Mouse (Mus musculus) lung, postnatal 25 days (tissue): ENCODE data around the gene Rrp7a.

Experiments
- DNase-seq: peaks from one replicate; pipeline ENCODE4 v3.0.0; 2022; ENCODE audit warnings: low spot score

Rrp7a gene

DNA sequence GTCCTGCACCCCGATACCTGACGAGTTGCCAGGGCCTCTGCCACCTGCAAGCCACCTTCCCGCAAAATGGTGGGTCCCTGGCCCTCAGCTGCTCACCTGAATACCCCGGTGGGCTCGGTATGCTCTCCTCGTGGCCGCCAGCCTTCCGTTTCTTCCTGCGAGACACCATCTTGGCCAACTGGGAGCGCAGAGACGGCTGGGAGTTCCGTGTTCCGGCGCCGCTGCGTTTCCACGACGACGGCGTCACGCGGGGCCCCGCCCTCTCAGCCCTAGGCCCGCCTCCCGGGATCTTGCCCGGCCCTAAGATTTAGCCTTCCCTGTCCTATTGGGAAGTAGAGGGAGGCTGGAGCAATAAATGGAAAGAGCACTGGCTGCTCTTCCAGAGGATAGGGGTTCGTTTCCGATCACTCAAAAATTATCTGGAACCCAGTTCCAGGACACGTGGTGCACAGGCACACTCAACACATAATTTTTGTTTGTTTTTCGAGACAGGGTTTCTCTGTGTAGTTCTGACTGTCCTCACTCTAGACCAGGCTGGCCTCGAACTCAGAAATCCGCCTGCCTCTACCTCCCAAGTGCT, at the start of gene Rrp7a:
Gene Rrp7a, minus strand, starts transcription at position 236 of the 580 bp plus-strand sequence.
- peak; percentile 94 for DNase-seq

DNA sequence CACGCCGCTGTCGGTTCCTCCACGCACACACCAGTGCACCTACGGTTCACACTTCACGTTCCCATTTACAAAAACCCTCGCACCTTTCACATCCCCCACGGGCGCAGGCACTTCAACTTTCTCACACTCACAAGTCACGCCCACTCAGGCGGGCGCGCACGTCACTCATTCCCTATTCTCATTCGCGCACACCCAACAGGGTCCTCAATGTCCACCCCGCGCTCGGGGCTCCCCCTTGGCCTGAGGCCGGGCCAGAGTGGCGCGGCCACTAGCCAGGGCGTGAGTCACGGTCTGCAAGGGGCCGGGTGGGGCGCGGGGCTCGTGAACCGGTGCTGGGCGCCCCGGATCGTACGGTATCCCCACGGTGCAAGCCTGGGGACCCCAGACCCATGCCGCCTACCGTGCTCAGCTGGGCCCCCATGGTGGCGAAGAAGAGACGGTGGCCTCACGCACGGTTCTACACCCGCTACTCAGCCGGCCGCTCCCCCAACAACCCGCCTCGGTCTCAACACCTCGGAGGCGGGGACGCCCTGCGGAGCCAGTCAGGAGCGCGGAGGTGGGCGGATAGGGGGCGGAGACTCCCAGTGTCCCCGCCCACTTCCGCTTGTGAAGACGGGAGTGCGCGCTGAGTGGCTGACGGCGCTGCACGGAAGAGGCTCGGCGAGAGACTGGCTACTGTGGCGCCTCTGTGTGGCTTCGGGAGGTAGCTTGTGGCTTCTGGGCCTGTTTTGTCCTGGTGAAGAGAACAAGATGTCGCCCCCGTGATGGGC, 49.3 kb upstream of the Rrp7a start:
- peak; percentile 97 for DNase-seq

DNA sequence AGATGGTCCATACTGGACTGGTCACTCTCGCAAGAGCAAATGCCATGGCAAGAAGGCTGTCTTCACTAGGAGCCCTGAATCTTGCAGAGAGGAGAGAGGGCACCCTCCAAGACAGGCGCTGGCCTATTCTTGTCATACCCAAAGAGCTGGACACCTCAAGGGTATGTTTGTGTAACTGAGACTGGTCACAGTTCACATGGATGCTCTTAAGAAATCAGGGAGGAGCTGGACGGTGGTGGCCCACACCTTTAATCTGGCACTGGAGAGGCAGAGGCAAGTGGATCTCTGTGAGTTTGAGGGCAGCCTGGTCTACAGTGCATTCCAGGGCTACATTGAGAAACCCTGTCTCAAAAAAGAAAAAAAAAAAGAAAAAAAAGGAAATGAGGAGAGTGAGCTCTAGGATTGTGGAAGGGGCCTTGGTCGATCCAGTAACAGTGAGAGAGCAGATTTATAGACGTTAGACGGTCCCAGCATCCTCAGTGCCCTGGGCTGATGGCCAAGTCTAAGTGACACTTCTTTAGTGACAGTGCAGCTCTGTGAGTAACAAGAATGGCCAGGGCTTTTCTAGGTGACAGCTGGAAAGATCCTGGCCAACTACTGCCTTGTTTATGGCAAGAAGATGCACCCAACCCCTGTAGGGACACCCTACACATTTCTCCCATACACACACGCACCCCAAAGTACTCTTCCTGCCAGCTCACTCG, 48.5 kb upstream of the Rrp7a start:
- DNase-seq = no peak

DNA sequence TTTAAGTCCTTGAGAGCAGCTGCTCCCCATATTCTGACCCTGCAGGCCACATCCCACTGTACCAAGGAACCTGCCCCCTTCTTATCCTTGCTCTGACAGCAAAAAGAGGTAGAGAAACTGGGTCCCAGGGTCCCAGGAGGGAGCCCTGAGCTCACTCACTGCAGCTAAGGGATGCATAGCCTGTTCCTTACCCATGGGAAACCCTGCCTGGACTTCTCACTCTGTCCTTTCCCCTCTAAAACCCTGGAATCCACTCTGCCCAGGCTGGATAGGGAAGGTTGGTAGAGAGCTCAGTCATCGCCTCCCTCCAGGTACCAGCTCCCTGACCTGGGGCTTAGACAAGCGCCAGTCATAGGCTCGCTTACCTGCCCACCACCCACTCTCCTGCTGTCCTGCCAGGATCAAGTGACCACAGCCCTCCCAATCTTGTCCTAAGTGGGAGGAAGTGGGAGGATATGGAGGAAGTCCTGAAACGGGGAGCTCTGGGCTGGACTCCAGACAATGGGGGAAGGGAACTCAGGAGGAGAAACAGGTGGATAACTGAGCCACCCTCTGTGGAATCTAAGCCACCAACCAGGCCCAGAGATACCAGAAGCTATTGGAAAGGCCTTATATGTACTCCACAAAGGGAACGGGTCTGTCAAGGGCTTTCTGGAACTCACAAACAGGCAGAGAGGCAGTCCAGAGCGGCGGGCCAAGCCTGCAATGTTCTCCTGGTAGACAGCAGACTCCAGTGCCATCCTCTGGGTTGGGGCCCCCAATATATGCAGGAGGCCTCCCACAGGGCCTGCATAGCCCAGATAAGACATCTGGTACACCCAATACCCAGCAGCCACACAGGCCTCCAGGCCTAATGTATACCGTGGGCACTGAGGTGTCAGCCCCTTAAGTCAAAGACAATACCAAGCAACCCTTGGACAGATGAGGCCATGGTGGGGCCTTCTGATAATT, 47.4 kb upstream of the Rrp7a start:
- DNase-seq = peak; percentile 77

DNA sequence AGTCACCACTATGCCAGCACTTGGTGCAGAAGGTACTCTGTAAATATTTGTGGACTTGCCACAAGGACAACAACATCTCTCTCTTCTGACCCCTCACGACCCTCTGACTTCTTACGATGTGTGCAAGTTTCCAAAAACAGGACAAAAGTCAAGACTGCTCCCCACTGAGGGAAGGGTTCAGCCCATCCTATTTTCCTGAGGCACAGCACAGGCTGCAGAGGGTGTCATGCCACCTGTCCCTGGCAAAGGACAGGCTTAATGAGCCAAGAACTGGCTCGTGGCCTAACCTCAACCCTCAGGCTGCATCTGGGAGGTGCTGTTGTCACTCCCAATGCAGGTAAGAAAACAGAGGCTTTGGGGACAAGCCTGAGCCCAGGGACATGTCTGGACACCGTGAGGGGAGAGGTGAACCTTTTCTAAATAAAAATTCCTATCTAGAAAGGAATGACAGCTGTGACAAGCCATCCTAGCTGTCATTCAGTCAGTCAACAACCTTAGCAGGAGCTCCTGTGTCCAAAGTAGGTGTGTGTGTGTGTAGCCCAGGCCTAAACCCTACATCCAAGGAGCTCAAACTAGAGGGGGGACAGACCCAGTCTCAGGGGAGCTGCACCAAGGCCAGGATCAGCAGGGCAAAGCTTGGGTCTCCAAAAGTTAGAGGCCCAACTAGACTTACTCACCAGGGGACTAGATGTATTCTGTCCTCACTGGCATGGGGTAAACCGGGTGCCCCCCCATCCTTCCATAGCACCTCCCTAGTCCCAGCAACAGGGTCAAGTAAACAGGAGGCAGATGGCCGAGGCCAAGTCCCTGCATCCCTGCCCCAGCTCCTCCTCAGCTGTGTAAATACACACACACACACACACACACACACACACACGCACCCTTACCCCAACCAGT, 46.5 kb upstream of the Rrp7a start:
- DNase-seq = no peak

DNA sequence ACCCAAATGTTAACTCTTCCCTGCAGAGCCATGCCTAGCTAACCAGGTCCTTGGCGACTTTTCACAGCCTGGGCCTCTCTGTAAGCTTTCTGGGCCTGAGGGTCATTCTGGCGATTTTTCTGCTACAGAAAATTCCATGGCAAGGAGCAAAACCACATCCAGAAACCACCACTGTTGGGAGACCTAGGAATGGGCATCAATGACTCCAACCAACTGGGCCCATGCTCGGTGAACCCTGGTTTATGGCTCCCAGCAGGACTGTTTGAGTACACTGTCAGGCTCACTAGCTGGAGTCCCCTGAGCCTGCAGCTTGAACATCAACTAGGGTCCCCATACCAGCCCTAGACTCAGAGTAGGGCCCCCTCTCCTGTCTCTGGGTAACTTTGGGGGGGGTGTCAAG, 45.7 kb upstream of the Rrp7a start:
- DNase-seq = no peak

DNA sequence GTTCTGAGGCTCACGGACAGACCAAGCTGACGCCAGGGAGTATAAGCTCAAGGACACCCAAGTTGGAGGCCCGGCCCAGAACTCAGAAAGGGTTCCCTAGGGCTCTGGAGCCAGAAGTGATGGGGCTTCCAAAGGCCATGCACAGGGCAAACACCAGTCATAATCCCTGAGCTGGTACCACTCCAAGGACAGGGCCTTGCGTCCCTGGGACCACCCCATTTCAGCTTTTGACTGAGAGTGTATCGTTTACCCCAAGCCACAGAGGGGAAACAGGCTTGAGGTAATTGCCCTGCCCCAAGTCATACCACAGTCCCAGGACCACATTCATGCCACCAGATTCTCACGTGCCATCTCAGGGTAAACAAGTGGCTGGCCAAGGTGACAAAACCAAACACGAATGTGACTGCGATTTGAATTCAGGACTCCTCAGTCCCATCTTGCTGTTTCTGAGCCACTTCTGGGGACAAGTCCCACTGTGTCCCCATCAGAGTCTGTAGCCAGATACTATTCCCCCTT, 45.0 kb upstream of the Rrp7a start:
- DNase-seq = no peak

DNA sequence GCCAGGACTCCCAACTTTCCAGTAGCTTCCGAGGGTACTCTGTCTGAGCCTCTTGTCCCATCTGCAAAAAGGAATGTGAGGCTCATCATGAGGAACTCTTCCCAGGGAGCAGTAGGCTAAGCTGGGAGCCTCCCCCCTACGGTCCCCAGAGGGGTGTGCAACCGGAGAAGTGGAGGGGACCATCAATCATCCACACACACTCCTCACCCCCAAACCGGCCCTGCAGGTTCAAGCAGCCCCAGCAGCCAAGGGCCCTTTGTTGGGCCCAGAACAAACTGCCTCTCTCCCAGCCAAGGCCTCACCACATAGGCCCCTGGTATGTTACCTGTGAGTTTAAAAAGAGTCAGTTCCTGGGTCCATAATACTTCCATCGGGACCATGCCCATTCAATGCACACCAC, 44.5 kb upstream of the Rrp7a start:
- no peak for DNase-seq

DNA sequence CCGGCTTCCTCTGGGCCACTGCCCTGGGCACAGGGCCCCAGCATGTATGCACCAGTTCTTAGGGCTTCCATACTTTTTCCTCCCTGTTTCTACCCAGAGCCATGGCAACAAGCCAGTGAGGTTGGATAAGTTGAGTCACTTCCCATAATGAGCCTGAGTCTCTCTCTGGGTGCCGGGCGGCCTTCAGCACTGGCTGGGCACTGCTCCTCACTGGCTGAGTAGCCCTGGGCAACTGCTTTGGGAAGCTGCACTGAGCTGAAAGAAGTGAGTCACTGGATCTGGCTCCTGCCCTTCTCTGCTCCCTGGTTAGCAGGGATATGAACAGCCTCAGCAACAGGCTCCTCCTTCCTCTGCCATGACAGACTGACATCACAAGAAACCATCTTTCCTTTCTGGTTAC, 44.0 kb upstream of the Rrp7a start:
- peak; percentile 58 for DNase-seq

DNA sequence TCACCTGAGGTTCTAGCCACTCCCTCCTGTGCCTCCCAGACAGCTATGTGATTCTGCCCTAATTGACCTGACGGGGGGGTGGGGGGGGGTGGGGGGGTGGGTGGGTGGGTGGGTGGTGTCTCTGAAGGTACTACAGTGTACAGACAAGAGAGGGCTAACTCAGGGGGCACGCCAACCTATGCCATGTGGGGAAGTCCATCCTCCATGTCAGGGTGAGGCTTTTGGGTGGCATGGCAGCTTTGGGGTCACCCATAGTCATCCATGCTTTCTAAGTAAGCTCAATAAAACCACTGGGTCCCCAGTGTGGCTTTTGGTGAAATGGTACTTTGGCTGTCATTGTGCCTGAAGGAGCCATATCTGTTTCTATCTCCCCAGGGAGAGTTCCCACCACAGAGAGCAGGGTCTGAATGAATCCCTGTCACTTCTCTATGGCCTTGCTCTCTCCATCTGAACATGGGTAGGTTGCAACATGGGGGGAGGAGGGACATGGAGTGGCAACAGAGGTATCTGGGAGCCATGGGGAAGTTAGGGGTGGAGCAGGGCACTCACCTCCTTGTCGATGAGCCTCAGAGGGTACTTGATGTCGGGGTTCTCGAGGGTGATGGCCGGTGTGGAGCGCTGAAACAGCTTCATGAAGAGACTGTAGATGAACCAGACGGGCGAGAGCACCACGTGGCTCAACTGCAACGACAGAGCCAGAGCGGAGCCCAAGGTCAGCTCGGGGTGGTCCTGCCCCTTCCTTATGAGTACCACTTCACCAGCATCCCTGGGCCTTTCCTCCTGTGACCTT, 43.1 kb upstream of the Rrp7a start:
- no peak for DNase-seq

DNA sequence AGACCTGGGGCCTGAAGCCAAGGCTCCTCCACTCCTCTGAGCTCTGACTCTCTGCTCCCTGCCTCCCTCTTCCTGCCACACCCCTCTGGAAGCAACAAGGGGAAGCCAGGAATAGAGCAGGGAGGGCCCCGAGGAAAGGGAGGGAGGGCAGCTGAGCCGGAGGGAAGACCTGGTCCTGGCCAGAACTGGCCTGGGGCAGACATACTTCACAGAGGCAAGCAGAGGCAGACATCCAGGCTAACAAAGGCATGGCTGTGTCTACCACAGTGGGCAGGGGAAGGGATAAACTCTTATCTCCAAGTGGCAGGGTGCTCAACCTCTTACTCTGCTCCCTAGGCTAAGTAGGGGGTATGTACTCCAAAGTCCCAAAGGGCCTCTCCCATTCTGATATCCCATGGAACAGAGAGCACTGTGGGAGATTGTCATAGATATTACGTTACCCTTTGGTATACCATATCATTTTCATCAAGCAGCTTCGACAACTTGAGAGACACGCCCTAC, 42.4 kb upstream of the Rrp7a start:
- DNase-seq = peak; percentile 84

DNA sequence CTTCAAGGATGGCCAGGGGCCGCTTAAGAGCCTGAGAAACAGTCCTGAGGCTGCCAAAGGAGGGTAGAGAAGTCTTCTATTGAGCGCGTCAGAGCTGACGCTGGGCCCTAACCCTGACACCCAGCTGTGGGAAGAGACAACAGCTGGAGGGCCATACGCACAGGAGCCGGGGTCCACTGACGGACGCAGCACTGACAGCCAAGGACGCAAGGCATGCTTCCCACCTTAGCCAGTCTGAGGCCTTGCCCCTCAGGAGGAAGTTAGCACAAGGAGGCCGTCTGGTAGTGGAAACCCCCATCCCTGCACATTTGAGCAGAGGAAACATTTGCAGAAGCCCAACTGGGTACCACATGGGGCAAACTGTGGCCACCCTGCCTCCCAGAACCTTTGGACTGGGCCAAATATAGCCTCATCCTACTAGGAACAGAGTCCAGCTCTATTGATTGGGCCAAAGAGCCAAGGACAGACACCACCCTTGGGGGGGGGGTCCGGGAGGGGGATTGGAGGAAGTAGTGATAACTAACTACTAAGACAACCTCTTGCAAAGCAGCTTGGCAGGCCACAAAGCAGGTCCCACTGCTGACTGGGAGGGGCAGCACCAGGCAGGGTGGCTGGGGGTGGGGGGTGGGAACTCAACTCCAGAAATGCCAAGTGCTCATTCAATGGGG, 40.4 kb upstream of the Rrp7a start:
- DNase-seq = no peak

DNA sequence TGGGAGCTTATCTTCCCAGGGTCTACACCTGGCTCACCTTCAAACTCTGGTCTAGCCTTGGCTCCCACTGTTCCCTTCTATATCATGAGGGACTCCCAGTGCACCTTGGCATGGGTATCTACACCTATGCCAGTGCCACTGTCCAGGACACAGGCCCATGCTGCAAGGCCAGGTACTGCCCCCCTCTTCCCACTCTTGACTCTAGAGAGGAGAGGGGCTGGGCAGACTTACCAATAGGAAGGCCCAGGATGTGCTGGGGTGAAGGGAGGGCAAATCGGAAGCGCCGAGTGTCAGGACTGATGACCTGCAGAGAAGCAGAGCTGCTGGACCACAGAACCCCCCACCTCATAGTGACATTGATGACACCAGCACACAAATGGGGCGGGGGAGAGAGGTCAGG, 39.4 kb upstream of the Rrp7a start:
- DNase-seq = no peak

DNA sequence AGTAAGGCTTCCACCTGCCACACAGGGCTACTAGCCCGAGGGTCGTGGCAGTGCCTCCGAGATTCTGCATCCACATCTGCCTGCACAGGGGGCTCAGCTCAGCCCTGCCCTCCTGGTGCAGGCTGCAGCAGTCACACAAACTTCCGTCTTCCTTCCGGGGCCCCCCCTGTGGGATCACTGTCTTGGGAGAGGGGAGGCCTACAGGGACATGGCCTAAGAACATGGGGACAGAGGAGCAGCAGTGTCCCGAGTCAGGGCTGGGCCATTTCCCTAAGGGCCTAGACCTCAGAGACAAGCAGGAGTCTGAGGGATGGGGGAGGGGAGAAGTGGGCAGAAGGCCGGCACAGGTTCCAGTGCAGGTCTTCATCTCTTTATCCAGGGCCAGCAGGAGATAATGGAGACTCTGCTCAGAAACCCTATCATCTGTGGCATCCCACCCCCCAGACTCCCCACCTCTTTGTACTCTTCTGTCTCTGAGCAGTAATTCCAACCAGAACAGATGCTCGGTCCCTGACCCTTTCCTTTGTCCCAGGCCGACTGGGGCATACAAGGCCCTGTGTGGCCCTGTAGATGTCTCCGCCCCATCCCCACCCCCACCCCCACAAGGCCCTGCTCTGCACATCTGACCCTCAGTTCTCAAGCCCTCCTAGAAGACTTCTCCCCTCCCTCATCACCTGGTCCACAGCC, 38.6 kb upstream of the Rrp7a start:
- DNase-seq = no peak

DNA sequence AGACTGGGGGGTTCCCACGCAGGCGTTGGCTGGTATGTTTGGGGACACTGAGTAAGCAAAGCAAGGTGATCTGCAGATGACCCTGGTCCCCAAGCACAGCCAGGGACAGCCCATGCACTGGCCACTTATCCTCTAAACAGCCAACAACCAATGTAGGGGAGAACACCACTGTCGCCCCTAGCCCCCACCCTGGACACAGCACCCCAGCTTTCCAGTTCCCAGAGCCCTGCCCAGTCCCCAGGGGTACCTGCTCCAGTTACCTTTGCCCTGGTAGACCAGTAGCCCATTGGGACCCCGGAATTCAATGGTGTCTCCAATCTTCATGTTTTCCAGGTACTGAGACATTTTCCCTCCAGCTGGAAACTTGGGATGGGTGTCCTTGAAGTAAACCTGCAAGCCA, 38.0 kb upstream of the Rrp7a start:
- DNase-seq = no peak

DNA sequence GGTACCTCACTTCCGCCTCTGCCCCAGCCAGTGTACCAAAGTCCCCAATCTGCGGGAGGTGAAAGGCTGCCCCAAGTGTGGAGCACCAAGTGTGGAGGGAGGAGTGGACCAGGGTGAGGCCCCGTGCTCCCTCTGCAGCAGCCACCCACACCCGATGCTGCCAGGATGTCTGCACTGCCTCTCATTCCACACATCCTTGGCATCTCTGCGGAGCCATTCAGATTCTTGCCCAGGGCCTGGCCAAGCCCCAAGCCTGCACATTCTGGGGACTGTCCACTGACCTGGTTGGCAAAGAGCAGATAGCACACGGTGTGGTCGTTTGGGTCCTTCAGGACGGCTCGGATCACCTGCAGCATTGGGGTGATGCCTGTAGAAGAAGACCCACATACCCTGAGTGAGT, 37.2 kb upstream of the Rrp7a start:
- DNase-seq = no peak

DNA sequence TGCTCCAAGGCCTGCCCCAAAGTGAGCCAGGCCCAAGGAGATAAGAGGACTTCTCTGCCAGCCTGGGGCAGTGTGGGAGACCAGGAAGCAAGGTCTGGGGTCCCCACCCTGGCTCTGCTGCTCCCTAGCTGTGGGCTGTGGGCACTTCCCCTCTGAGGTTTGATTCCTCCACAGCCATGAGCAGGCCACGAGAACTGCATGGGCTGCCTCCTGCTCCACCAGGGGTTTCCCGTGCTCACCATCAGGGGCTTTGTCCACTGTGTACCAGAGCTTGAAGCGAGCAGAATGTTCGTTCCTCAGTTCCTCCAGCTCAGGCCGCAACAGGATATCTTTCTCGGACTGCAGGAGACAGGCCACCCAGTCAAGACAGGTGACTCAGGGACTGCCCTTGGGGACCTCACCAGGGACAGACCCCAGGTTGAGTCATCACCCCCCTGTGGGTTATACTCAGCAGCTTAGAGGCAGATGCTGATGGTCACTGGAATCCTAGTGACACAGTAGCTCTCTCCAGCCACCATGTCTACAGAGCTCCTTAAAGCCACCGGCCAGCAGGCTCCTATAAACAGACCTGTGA, 36.1 kb upstream of the Rrp7a start:
- DNase-seq = no peak

DNA sequence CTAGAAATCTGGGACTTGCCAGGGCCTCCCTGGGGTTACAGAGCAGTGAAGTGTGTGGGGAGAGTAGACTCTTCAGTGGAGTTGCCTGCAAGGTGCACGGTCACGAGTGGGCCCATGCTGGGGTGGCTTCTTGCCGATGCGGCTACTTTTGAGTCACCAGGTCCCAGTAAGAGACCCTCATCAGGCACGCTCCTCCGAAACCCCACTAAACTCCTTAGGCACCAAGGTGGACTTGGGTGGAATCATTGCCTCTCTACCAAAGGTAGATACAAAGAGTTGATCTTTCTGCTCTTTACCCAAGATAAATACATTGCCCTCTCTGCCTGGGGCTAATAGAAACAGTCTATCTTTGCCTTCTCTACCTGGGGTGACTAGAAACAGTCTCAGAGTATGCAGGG, 35.1 kb upstream of the Rrp7a start:
- DNase-seq = no peak
